14 mouse cellular contexts compared by ENCODE assay signal in the genomic region with DNA sequence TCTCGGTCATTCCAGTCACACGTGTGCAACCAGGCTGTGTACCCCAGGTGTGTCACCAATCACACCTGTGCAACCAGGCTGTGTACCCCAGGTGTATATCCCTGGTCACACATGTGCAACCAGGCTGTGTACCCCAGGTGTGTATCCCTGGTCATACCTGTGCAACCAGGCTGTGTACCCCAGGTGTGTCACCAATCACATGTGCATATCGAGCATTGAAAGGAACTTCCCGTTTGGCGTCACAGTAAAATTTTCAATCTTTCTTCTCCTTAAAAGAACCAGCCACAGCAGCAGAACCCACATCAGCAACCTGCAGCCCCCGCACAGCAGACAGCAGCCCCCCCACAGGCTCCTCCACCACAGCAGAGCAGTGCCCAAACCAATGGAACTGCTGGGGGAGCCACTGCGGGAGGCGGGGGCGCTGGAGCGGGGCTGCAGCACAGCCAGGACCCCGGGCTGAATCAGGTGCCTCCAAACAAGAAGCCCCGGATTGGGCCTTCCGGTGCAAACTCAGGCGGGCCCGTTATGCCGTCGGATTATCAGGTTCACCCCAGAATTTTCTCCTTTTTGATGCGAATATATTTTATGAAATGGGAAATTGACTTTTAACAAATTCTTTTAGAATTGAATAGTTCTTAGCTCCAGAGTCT.
A peak's percentile ranks its signal among the peaks of the same experiment; 100 is the strongest.
DNase-seq lines count a peak whose midpoint lies in the region; ATAC-seq and TF ChIP-seq lines count a peak whose summit lies in the region.
"Had no signal": no experiment of that assay in that cellular context is flagged by ENCODE, and none has a peak within 500 bp of the region (broad histone marks: within the 10 kb centered on the region; RNA-seq: fewer than 3 reads in every experiment).

No protein-coding gene starts in this region.

- H3K27ac ChIP-seq in heart, embryonic 12.5 days (ENCODE audit: poor library complexity, severe bottlenecking): peak overlapping the region; percentile 59; the same call in 1 of the 2 replicates
- H3K27ac ChIP-seq in lung, postnatal 0 days (ENCODE audit: low read length): 0 out of 2 replicates have a peak overlapping the region, but pooled peaks have one; percentile 43
- peak overlapping the region; percentile 15; the same call in 1 of the 2 replicates for H3K27ac ChIP-seq in brown adipose tissue, adult 24 weeks (replicated peaks; ENCODE audit: low read depth, low read length)
- peak overlapping the region; percentile 82 for H3K27ac ChIP-seq in small intestine, adult 2 months (ENCODE audit: insufficient read depth, low read depth, low read length)
- no peak overlapping the region for H3K27ac ChIP-seq in midbrain, embryonic 14.5 days (replicated peaks; ENCODE audit: low read depth, low read length)
- H3K27ac ChIP-seq: embryonic facial prominence, embryonic 12.5 days; forebrain, embryonic 10.5 days; midbrain, embryonic 10.5 days had no signal

- H3K4me2 ChIP-seq in heart, embryonic 12.5 days: no peak overlapping the region
- H3K4me2 ChIP-seq in lung, postnatal 0 days (replicated peaks; ENCODE audit: low read depth, low read length): no peak overlapping the region
- H3K4me2 ChIP-seq in midbrain, embryonic 14.5 days (ENCODE audit: low read length): no peak overlapping the region
- H3K4me2 ChIP-seq: embryonic facial prominence, embryonic 12.5 days had no signal

- 92% methylated on average over 18 of the region's 18 CpGs for WGBS in heart, embryonic 12.5 days
- 92% methylated on average over 18 of the region's 18 CpGs for WGBS in lung, postnatal 0 days
- 73% methylated on average over 18 of the region's 18 CpGs for WGBS in small intestine, adult 2 months
- 94% methylated on average over 18 of the region's 18 CpGs for WGBS in midbrain, embryonic 14.5 days

- peaks cover 11% of the 10 kb centered on the region; the same call in 1 of the 2 replicates for H3K4me1 ChIP-seq in heart, embryonic 12.5 days (replicated peaks)
- peaks cover 3% of the 10 kb centered on the region; the same call in 1 of the 2 replicates for H3K4me1 ChIP-seq in lung, postnatal 0 days (ENCODE audit: insufficient read depth, low read depth, low read length)
- peaks cover 3% of the 10 kb centered on the region; the same call in 1 of the 2 replicates for H3K4me1 ChIP-seq in brown adipose tissue, adult 24 weeks (ENCODE audit: control insufficient read depth, insufficient read depth, insufficient read length, low read length)
- peaks cover 10% of the 10 kb centered on the region for H3K4me1 ChIP-seq in small intestine, adult 2 months (ENCODE audit: control insufficient read depth, insufficient read depth, insufficient read length, low read length)
- no peaks in the 10 kb centered on the region for H3K4me1 ChIP-seq in midbrain, embryonic 14.5 days (ENCODE audit: control insufficient read depth, insufficient read depth, low read length)
- H3K4me1 ChIP-seq: embryonic facial prominence, embryonic 12.5 days; forebrain, embryonic 10.5 days; midbrain, embryonic 10.5 days had no signal

- H3K9me3 ChIP-seq in heart, embryonic 12.5 days (replicated peaks): no peaks in the 10 kb centered on the region
- H3K9me3 ChIP-seq in lung, postnatal 0 days (ENCODE audit: low read length): no peaks in the 10 kb centered on the region
- no peaks in the 10 kb centered on the region for H3K9me3 ChIP-seq in midbrain, embryonic 14.5 days (ENCODE audit: control insufficient read depth, low read length)
- H3K9me3 ChIP-seq: embryonic facial prominence, embryonic 12.5 days; forebrain, embryonic 10.5 days; midbrain, embryonic 10.5 days had no signal

- H3K36me3 ChIP-seq in heart, embryonic 12.5 days: peaks cover 21% of the 10 kb centered on the region
- H3K36me3 ChIP-seq in lung, postnatal 0 days (ENCODE audit: insufficient read depth, low read length): 0 out of 2 replicates have a peak, but pooled peaks cover 9% of the 10 kb centered on the region
- H3K36me3 ChIP-seq in small intestine, adult 2 months (ENCODE audit: control insufficient read depth, insufficient read depth, low read length): peaks cover 3% of the 10 kb centered on the region; the same call in 1 of the 2 replicates
- H3K36me3 ChIP-seq in midbrain, embryonic 14.5 days (ENCODE audit: control insufficient read depth, insufficient read depth, low read length): peaks cover 58% of the 10 kb centered on the region

- no peaks in the 10 kb centered on the region for H3K27me3 ChIP-seq in heart, embryonic 12.5 days (replicated peaks)
- no peaks in the 10 kb centered on the region for H3K27me3 ChIP-seq in lung, postnatal 0 days (replicated peaks; ENCODE audit: insufficient read depth, low read length)
- H3K27me3 ChIP-seq in small intestine, adult 2 months (ENCODE audit: control insufficient read depth, insufficient read depth, low read length): no peaks in the 10 kb centered on the region
- no peaks in the 10 kb centered on the region for H3K27me3 ChIP-seq in midbrain, embryonic 14.5 days (ENCODE audit: control insufficient read depth, insufficient read depth, low read length)
- H3K27me3 ChIP-seq: embryonic facial prominence, embryonic 12.5 days had no signal

- no peak for TF ChIP-seq EP300 in lung, postnatal 0 days (IDR thresholded peaks at IDR 0.05)

- no peak overlapping the region for H3K9ac ChIP-seq in heart, embryonic 12.5 days
- no peak overlapping the region for H3K9ac ChIP-seq in lung, postnatal 0 days (replicated peaks; ENCODE audit: low read depth)
- no peak overlapping the region for H3K9ac ChIP-seq in midbrain, embryonic 14.5 days (replicated peaks; ENCODE audit: low read length)
- H3K9ac ChIP-seq: embryonic facial prominence, embryonic 12.5 days had no signal

- no peak for ATAC-seq in heart, embryonic 12.5 days (ENCODE audit: insufficient number of reproducible peaks, low FRiP score)
- ATAC-seq in lung, postnatal 0 days: no peak
- no peak for ATAC-seq in midbrain, embryonic 14.5 days (ENCODE audit: low FRiP score, low TSS enrichment)

- no peak for TF ChIP-seq CTCF in lung, postnatal 0 days (IDR thresholded peaks at IDR 0.05)
- TF ChIP-seq CTCF in small intestine, adult 2 months (IDR thresholded peaks at IDR 0.05; ENCODE audit: extremely low read depth, insufficient read length, insufficient replicate concordance, low read depth, low read length): no peak

- no peak for DNase-seq in heart, postnatal 14 days
- DNase-seq in lung, postnatal 0 days (ENCODE audit: low spot score): no peak
- no peak for DNase-seq in lung, postnatal 14 days
- DNase-seq in midbrain, embryonic 14.5 days: no peak
- no peak for DNase-seq in gastrocnemius, adult 8-10 months (ENCODE audit: low spot score in 2 of 2)
- DNase-seq: cerebellum, postnatal 36 days; kidney, adult 11 months; right cerebral cortex, postnatal 4 days had no signal

- intact Hi-C loops in heart, postnatal 14 days (cut with DNase I): no loop called here

- H3K4me3 ChIP-seq in heart, embryonic 12.5 days: no peak overlapping the region
- no peak overlapping the region for H3K4me3 ChIP-seq in lung, postnatal 0 days (ENCODE audit: low read depth, low read length)
- H3K4me3 ChIP-seq in brown adipose tissue, adult 24 weeks (ENCODE audit: insufficient read depth, low read depth, low read length): no peak overlapping the region
- no peak overlapping the region for H3K4me3 ChIP-seq in small intestine, adult 2 months (ENCODE audit: low read depth, low read length)
- no peak overlapping the region for H3K4me3 ChIP-seq in midbrain, embryonic 14.5 days (replicated peaks; ENCODE audit: low read depth, low read length)
- H3K4me3 ChIP-seq: embryonic facial prominence, embryonic 12.5 days; forebrain, embryonic 10.5 days; midbrain, embryonic 10.5 days had no signal

- TF ChIP-seq POLR2A in small intestine, adult 2 months (IDR thresholded peaks at IDR 0.05; ENCODE audit: low read depth, low read length): no peak
